8 mouse cellular contexts compared by ENCODE assay signal in genomic region chr3:126692797-126693196, GRCm38 (mm10).
DNase-seq lines count a peak whose midpoint lies in the region; ATAC-seq and TF ChIP-seq lines count a peak whose summit lies in the region.
"Had no signal": no experiment of that assay in that cellular context is flagged by ENCODE, and none has a peak within 500 bp of the region (broad histone marks: within the 10 kb centered on the region; RNA-seq: fewer than 3 reads in every experiment).

No protein-coding gene starts in this region.

- peaks cover 31% of the 10 kb centered on the region for H3K4me1 ChIP-seq in kidney, embryonic 15.5 days
- peaks cover 16% of the 10 kb centered on the region for H3K4me1 ChIP-seq in brown adipose tissue, adult 24 weeks (ENCODE audit: control insufficient read depth, insufficient read depth, insufficient read length, low read length)
- H3K4me1 ChIP-seq in liver, postnatal 0 days (ENCODE audit: insufficient read depth) = peaks cover 11% of the 10 kb centered on the region

- peak overlapping the region; percentile 6; the same call in 1 of the 2 replicates for H3K4me3 ChIP-seq in kidney, embryonic 15.5 days (replicated peaks)
- H3K4me3 ChIP-seq in brown adipose tissue, adult 24 weeks (ENCODE audit: insufficient read depth, low read depth, low read length) = peak overlapping the region; percentile 55
- H3K4me3 ChIP-seq in liver, postnatal 0 days (ENCODE audit: low read depth, low read length) = no peak overlapping the region; the same call in 1 of the 2 replicates
- H3K4me3 ChIP-seq: erythroblast, embryonic 14.5 days had no signal

- no peak for TF ChIP-seq CTCF in liver, postnatal 0 days (IDR thresholded peaks at IDR 0.05; ENCODE audit: low read depth)

- 45% methylated on average over 8 of the region's 8 CpGs for WGBS in kidney, embryonic 15.5 days
- WGBS in liver, postnatal 0 days (ENCODE audit: insufficient replicate concordance) = 70% methylated on average over 8 of the region's 8 CpGs

- no peaks in the 10 kb centered on the region for H3K36me3 ChIP-seq in kidney, embryonic 15.5 days
- no peaks in the 10 kb centered on the region for H3K36me3 ChIP-seq in liver, postnatal 0 days (replicated peaks; ENCODE audit: insufficient read depth, low read length)

- DNase-seq in kidney, adult 11 months = no peak
- peak; percentile 58 for DNase-seq in NIH3T3 (ENCODE audit: low read depth)
- DNase-seq in liver, postnatal 0 days = no peak
- no peak for DNase-seq in left cerebral cortex, adult 18-20 months (ENCODE audit: low spot score in 2 of 2)
- DNase-seq in right cerebral cortex, adult 18-20 months = no peak

- H3K9ac ChIP-seq in kidney, embryonic 15.5 days = no peak overlapping the region
- no peak overlapping the region for H3K9ac ChIP-seq in liver, postnatal 0 days (replicated peaks)

- H3K27me3 ChIP-seq in kidney, embryonic 15.5 days = no peaks in the 10 kb centered on the region
- no peaks in the 10 kb centered on the region for H3K27me3 ChIP-seq in liver, postnatal 0 days (ENCODE audit: insufficient read depth, low read length)

- TF ChIP-seq EP300 in liver, postnatal 0 days (IDR thresholded peaks at IDR 0.05; ENCODE audit: low read depth) = no peak

- peak overlapping the region; percentile 28 for H3K27ac ChIP-seq in kidney, embryonic 15.5 days
- peak overlapping the region; percentile 86 for H3K27ac ChIP-seq in brown adipose tissue, adult 24 weeks (replicated peaks; ENCODE audit: low read depth, low read length)
- peak overlapping the region; percentile 39; the same call in 1 of the 2 replicates for H3K27ac ChIP-seq in liver, postnatal 0 days (ENCODE audit: low read depth)

- peak overlapping the region; percentile 43 for H3K4me2 ChIP-seq in kidney, embryonic 15.5 days
- H3K4me2 ChIP-seq in liver, postnatal 0 days (ENCODE audit: low read depth, low read length) = peak overlapping the region; percentile 62

- peak; percentile 17; the same call in 1 of the 2 replicates for ATAC-seq in kidney, embryonic 15.5 days (replicated peaks; ENCODE audit: low FRiP score)
- no peak for ATAC-seq in liver, postnatal 0 days

- H3K9me3 ChIP-seq in kidney, embryonic 15.5 days (replicated peaks) = no peaks in the 10 kb centered on the region
- no peaks in the 10 kb centered on the region for H3K9me3 ChIP-seq in liver, postnatal 0 days (ENCODE audit: low read length)

Comparison
In these comparisons a context has a peak if more than half of its experiments do, and no peak if none do; other contexts are left out.
1. H3K27ac ChIP-seq: peak in every context shown above with its lines; median percentile 86 in brown adipose tissue, adult 24 weeks; 39 in liver, postnatal 0 days; 28 in kidney, embryonic 15.5 days.